Mouse (Mus musculus): ENCODE data around the gene Tgfb3.

- TF ChIP-seq POLR2A (IDR thresholded peaks at IDR 0.05; ENCODE audit: control insufficient read depth, low read depth, low read length) = no peak
- no peak for TF ChIP-seq CTCF (IDR thresholded peaks at IDR 0.05; ENCODE audit: control insufficient read depth, insufficient read depth, insufficient replicate concordance, low read depth, low read length)
Measured at GRCm38 (mm10) chr12:86014174-86014573, 64.7 kb downstream of the Tgfb3 start.
